Mouse (Mus musculus) midbrain, embryonic 12.5 days (tissue): ENCODE measurements around the gene Ccdc115. TPM values are rescaled to one million over a fixed set of nuclear protein-coding genes. Genes with fewer than 3 reads are reported as not detected.
A peak's percentile ranks its signal among the peaks of the same experiment; 100 is the strongest.

ENCODE experiments used
- ATAC-seq: fragments of 200-750 bp; cut with Nextera tagmentation; 2 replicates; pipeline ENCODE4 v1.8.0; 2017; ENCODE audit warnings: low read depth, moderate TSS enrichment, moderate library complexity; ENCODE audit not compliant: low FRiP score
- H3K27ac ChIP-seq: fragments of 300-500 bp; sonication (generic); replicated peaks from 2 replicates; pipeline ENCODE4 v1.5.1; 2016; ENCODE audit warnings: mild to moderate bottlenecking
- H3K27me3 ChIP-seq: fragments of 300-500 bp; sonication (generic); 2 replicates; pipeline ENCODE4 v1.6.1; 2016; ENCODE audit warnings: mild to moderate bottlenecking
- H3K36me3 ChIP-seq: fragments of 300-500 bp; sonication (generic); 2 replicates; pipeline ENCODE4 v1.6.1; 2016
- H3K4me1 ChIP-seq: fragments of 300-500 bp; sonication (generic); 2 replicates; pipeline ENCODE4 v1.6.1; 2016
- H3K4me2 ChIP-seq: fragments of 300-500 bp; sonication (generic); replicated peaks from 2 replicates; pipeline ENCODE4 v1.6.1; 2016; ENCODE audit warnings: mild to moderate bottlenecking, moderate library complexity
- H3K4me3 ChIP-seq: fragments of 300-500 bp; sonication (generic); 2 replicates; pipeline ENCODE4 v1.5.1; 2016; ENCODE audit warnings: mild to moderate bottlenecking
- H3K9ac ChIP-seq: fragments of 300-500 bp; sonication (generic); replicated peaks from 2 replicates; pipeline ENCODE4 v1.6.1; 2016; ENCODE audit warnings: mild to moderate bottlenecking, moderate library complexity
- H3K9me3 ChIP-seq: fragments of 300-500 bp; sonication (generic); 2 replicates; pipeline ENCODE4 v1.6.1; 2016; ENCODE audit warnings: mild to moderate bottlenecking
- WGBS: fragments of 180-500 bp; shearing (Covaris S2); methylation state at CpG from one replicate; pipeline ENCODE4 v1.1.7; 2016; 5-methylcytosine and 5-hydroxymethylcytosine counted together
- polyA plus RNA-seq: library from polyadenylated mRNA; unstranded; fragments of >200 nt; fragmentation: Nextera tagmentation; extraction: Ambion mirVana; gene quantifications from 2 replicates; pipeline ENCODE4 v1.2.1, GENCODE M21; 2016

Gene Ccdc115
- polyA plus RNA-seq, result 70.4 and 73.6 TPM in 2 replicates

- Histone ChIP-seq H3K9me3 (no peaks in the 10 kb centered on the region), H3K4me1 (peaks cover 15% of the 10 kb centered on the region), H3K27me3 (no peaks in the 10 kb centered on the region), H3K4me3 (peak within 1 kb of the TSS; percentile 80), H3K27ac (peak within 1 kb of the TSS; percentile 64), H3K4me2 (peak within 1 kb of the TSS; percentile 71), H3K9ac (peak within 1 kb of the TSS; percentile 66), H3K36me3 (peaks cover 34% of the 10 kb centered on the region)
- WGBS, result under 1% methylated on average over 48 of the region's 48 CpGs
- ATAC-seq, result peak; percentile 96
Measured at GRCm38 (mm10) chr1:34439215-34439960, at the start of gene Ccdc115, which contains the start of gene Imp4. Gene Ccdc115, minus strand, starts transcription at chr1:34439672. Gene Imp4, plus strand, starts transcription at chr1:34439851.

GRCm38 (mm10) chr1:34487383-34487782 is 47.9 kb upstream of the Ccdc115 start:
- H3K9me3 ChIP-seq, result no peaks in the 10 kb centered on the region
- no peak overlapping the region for H3K27ac ChIP-seq
- no peaks in the 10 kb centered on the region for H3K36me3 ChIP-seq
- no peak overlapping the region for H3K4me2 ChIP-seq
- H3K9ac ChIP-seq, result no peak overlapping the region
- WGBS, result 84% methylated on average over 3 of the region's 3 CpGs
- peaks cover 6% of the 10 kb centered on the region; the same call in 1 of the 2 replicates for H3K4me1 ChIP-seq
- ATAC-seq, result no peak
- H3K27me3 ChIP-seq, result peaks cover 9% of the 10 kb centered on the region; the same call in 1 of the 2 replicates
- no peak overlapping the region for H3K4me3 ChIP-seq

- no peak for ATAC-seq
- H3K4me1 ChIP-seq, result peaks cover 6% of the 10 kb centered on the region; the same call in 1 of the 2 replicates
- peak overlapping the region; percentile 29 for H3K4me3 ChIP-seq
- peak overlapping the region; percentile 48 for H3K4me2 ChIP-seq
- H3K36me3 ChIP-seq, result no peaks in the 10 kb centered on the region
- H3K27ac ChIP-seq, result no peak overlapping the region
- peaks cover 9% of the 10 kb centered on the region; the same call in 1 of the 2 replicates for H3K27me3 ChIP-seq
- H3K9ac ChIP-seq, result peak overlapping the region; percentile 39; the same call in 1 of the 2 replicates
- no peaks in the 10 kb centered on the region for H3K9me3 ChIP-seq
- WGBS, result 9% methylated on average over 25 of the region's 25 CpGs
Measured at GRCm38 (mm10) chr1:34485461-34486188, 46.2 kb upstream of the Ccdc115 start.

GRCm38 (mm10) chr1:34484470-34484869 is 45.0 kb upstream of the Ccdc115 start:
- no peak overlapping the region for H3K4me2 ChIP-seq
- no peak overlapping the region for H3K27ac ChIP-seq
- no peak for ATAC-seq
- WGBS, result 77% methylated on average over 10 of the region's 10 CpGs
- H3K27me3 ChIP-seq, result peaks cover 9% of the 10 kb centered on the region; the same call in 1 of the 2 replicates
- peaks cover 6% of the 10 kb centered on the region; the same call in 1 of the 2 replicates for H3K4me1 ChIP-seq
- no peak overlapping the region for H3K9ac ChIP-seq
- no peak overlapping the region for H3K4me3 ChIP-seq
- H3K9me3 ChIP-seq, result no peaks in the 10 kb centered on the region
- H3K36me3 ChIP-seq, result no peaks in the 10 kb centered on the region

- H3K27ac ChIP-seq, result no peak overlapping the region
- no peaks in the 10 kb centered on the region for H3K9me3 ChIP-seq
- no peak for ATAC-seq
- peaks cover 9% of the 10 kb centered on the region; the same call in 1 of the 2 replicates for H3K27me3 ChIP-seq
- H3K4me1 ChIP-seq, result peaks cover 6% of the 10 kb centered on the region; the same call in 1 of the 2 replicates
- H3K36me3 ChIP-seq, result no peaks in the 10 kb centered on the region
- no peak overlapping the region for H3K9ac ChIP-seq
- 65% methylated on average over 5 of the region's 5 CpGs for WGBS
- H3K4me2 ChIP-seq, result no peak overlapping the region
- no peak overlapping the region for H3K4me3 ChIP-seq
Measured at GRCm38 (mm10) chr1:34481920-34482669, 42.6 kb upstream of the Ccdc115 start.

GRCm38 (mm10) chr1:34480801-34481200 is 41.3 kb upstream of the Ccdc115 start:
- no peaks in the 10 kb centered on the region for H3K36me3 ChIP-seq
- ATAC-seq, result no peak
- peaks cover 6% of the 10 kb centered on the region; the same call in 1 of the 2 replicates for H3K4me1 ChIP-seq
- H3K4me2 ChIP-seq, result no peak overlapping the region
- H3K27ac ChIP-seq, result no peak overlapping the region
- H3K4me3 ChIP-seq, result no peak overlapping the region
- H3K9ac ChIP-seq, result no peak overlapping the region
- peaks cover 6% of the 10 kb centered on the region; the same call in 1 of the 2 replicates for H3K27me3 ChIP-seq
- WGBS, result 86% methylated on average over 5 of the region's 5 CpGs
- no peaks in the 10 kb centered on the region for H3K9me3 ChIP-seq

- Histone ChIP-seq H3K9me3 (no peaks in the 10 kb centered on the region), H3K4me3 (no peak overlapping the region), H3K36me3 (no peaks in the 10 kb centered on the region), H3K27me3 (peaks cover 8% of the 10 kb centered on the region), H3K4me1 (no peaks in the 10 kb centered on the region), H3K4me2 (no peak overlapping the region), H3K27ac (no peak overlapping the region), H3K9ac (no peak overlapping the region)
- no peak for ATAC-seq
- 75% methylated on average over 11 of the region's 11 CpGs for WGBS
Measured at GRCm38 (mm10) chr1:34478891-34479655, 39.6 kb upstream of the Ccdc115 start.

- peaks cover 38% of the 10 kb centered on the region for H3K27me3 ChIP-seq
- no peak overlapping the region for H3K27ac ChIP-seq
- no peaks in the 10 kb centered on the region for H3K9me3 ChIP-seq
- WGBS, result 2% methylated on average over 40 of the region's 43 CpGs
- ATAC-seq, result peak; percentile 54; the same call in 1 of the 2 replicates
- H3K4me3 ChIP-seq, result peak overlapping the region; percentile 49
- H3K36me3 ChIP-seq, result no peaks in the 10 kb centered on the region
- H3K9ac ChIP-seq, result peak overlapping the region; percentile 45
- peaks cover 11% of the 10 kb centered on the region for H3K4me1 ChIP-seq
- peak overlapping the region; percentile 92 for H3K4me2 ChIP-seq
Measured at GRCm38 (mm10) chr1:34472427-34473300, 33.2 kb upstream of the Ccdc115 start.

- no peak overlapping the region for H3K4me3 ChIP-seq
- 66% methylated on average over 5 of the region's 5 CpGs for WGBS
- no peak overlapping the region for H3K4me2 ChIP-seq
- H3K27ac ChIP-seq, result no peak overlapping the region
- no peaks in the 10 kb centered on the region for H3K9me3 ChIP-seq
- H3K4me1 ChIP-seq, result peaks cover 11% of the 10 kb centered on the region
- no peak overlapping the region for H3K9ac ChIP-seq
- no peaks in the 10 kb centered on the region for H3K36me3 ChIP-seq
- ATAC-seq, result no peak
- peaks cover 35% of the 10 kb centered on the region for H3K27me3 ChIP-seq
Measured at GRCm38 (mm10) chr1:34469801-34470200, 30.3 kb upstream of the Ccdc115 start.

GRCm38 (mm10) chr1:34468500-34468899 is 29.0 kb upstream of the Ccdc115 start:
- Histone ChIP-seq H3K9me3 (no peaks in the 10 kb centered on the region), H3K9ac (no peak overlapping the region), H3K4me1 (peaks cover 11% of the 10 kb centered on the region), H3K4me2 (no peak overlapping the region), H3K36me3 (no peaks in the 10 kb centered on the region), H3K4me3 (no peak overlapping the region), H3K27me3 (peaks cover 32% of the 10 kb centered on the region), H3K27ac (no peak overlapping the region)
- WGBS, result 67% methylated on average over 4 of the region's 4 CpGs
- no peak for ATAC-seq
